Mouse (Mus musculus) olfactory bulb, adult 2 months (tissue): Measurements from ENCODE around the gene Asic2.

Source experiments
- CTCF ChIP-seq: fragments of 200-500 bp; IDR thresholded peaks from 2 replicates; pipeline ENCODE4 v1.5.1; 2012; ENCODE audit warnings: low read depth, mild to moderate bottlenecking, low read length, moderate library complexity; ENCODE audit not compliant: insufficient read depth
- POLR2A ChIP-seq: fragments of 200-500 bp; IDR thresholded peaks from 2 replicates; pipeline ENCODE4 v1.6.1; 2012; ENCODE audit warnings: mild to moderate bottlenecking, low read depth, low read length, moderate library complexity; ENCODE audit not compliant: insufficient read depth

DNA sequence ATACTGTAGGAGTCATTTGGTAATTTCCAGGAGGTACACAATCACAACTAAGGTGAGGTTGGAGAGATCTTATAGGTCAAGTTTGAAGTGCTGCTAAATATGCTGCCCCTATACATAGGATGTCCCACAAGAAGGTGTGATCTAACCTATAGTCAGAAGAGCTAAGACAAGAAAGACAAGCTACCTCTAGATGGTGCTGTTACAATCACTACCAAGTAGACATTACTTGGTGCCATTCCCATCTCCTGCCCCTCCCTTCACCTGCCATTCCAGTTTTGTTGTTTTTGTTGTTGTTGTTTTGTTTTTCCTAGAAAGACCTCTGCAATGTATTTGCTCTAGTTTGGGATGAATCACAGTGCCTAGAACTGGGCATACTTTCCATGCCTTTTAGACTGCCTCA, 296.5 kb downstream of the Asic2 start:
- TF ChIP-seq CTCF (no peak), POLR2A (no peak)
